Mouse (Mus musculus) CH12.LX (cell line): ENCODE measurements around the gene Rab3d. TPM values are rescaled to one million over a fixed set of nuclear protein-coding genes. Genes with fewer than 3 reads are reported as not detected.

Experiments
- DNase-seq: peaks from one replicate; pipeline ENCODE4 v3.0.0-alpha.2; 2013; ENCODE audit errors: extremely low read depth
- H3K27ac ChIP-seq: 2 replicates; pipeline ENCODE4 v1.5.1; 2012; ENCODE audit warnings: low read depth, mild to moderate bottlenecking, control low read depth, moderate library complexity; ENCODE audit not compliant: insufficient read depth
- H3K27me3 ChIP-seq: replicated peaks from 2 replicates; pipeline ENCODE3; 2012; ENCODE audit warnings: inconsistent platforms
- H3K36me3 ChIP-seq, 2 experiments: replicated peaks in 1 of 2; 2 replicates each; pipeline versions ENCODE3 to v1.6.1; 2012; ENCODE audit warnings: inconsistent platforms in 1 of 2, low read length in 1 of 2, mild to moderate bottlenecking in 1 of 2, mixed read lengths in 1 of 2, moderate library complexity in 1 of 2; ENCODE audit not compliant: control insufficient read depth in 1 of 2, insufficient read depth in 1 of 2
- H3K4me1 ChIP-seq, 2 experiments: 2 replicates each; pipeline ENCODE4 v1.6.1; 2012; ENCODE audit warnings: inconsistent platforms in 1 of 2, moderate library complexity in 1 of 2; ENCODE audit not compliant: insufficient read depth in 2 of 2, control insufficient read depth in 1 of 2
- H3K4me2 ChIP-seq: 2 replicates; pipeline ENCODE4 v1.6.1; 2012; ENCODE audit warnings: low read depth, mild to moderate bottlenecking, control low read depth; ENCODE audit not compliant: poor library complexity, insufficient read depth, severe bottlenecking
- H3K4me3 ChIP-seq, 3 experiments: fragments of 150-350 bp in 1 of 3; sonication (generic) in 1 of 3; replicated peaks in 1 of 3; 2 replicates each; pipeline versions ENCODE3 to v1.5.1; 2011 to 2012; ENCODE audit warnings: low read depth in 2 of 3, low read length in 2 of 3, mild to moderate bottlenecking in 2 of 3, moderate library complexity in 2 of 3, control low read depth in 1 of 3, improper control_type of control experiment in 1 of 3, inconsistent platforms in 1 of 3, mixed read lengths in 1 of 3; ENCODE audit not compliant: poor library complexity in 1 of 3
- H3K79me2 ChIP-seq: replicated peaks from 2 replicates; pipeline ENCODE4 v1.6.1; 2012; ENCODE audit warnings: mild to moderate bottlenecking, moderate library complexity; ENCODE audit not compliant: control insufficient read depth, poor library complexity, insufficient read depth, severe bottlenecking; ENCODE audit errors: extremely low read depth
- H3K9ac ChIP-seq: 2 replicates; pipeline ENCODE4 v1.6.1; 2012; ENCODE audit warnings: low read depth, mild to moderate bottlenecking, control low read depth, moderate library complexity; ENCODE audit not compliant: insufficient read depth
- H3K9me3 ChIP-seq: replicated peaks from 2 replicates; pipeline ENCODE3; 2012; ENCODE audit warnings: low read length, inconsistent platforms, mixed read lengths
- CTCF ChIP-seq, 2 experiments: IDR thresholded peaks in 1 of 2; conservative IDR thresholded peaks in 1 of 2; 2 replicates each; pipeline ENCODE4 v1.5.1; 2011 to 2012; ENCODE audit warnings: low read depth in 2 of 2, low read length in 2 of 2, improper control_type of control experiment in 1 of 2, inconsistent platforms in 1 of 2, mild to moderate bottlenecking in 1 of 2, moderate library complexity in 1 of 2
- JUN ChIP-seq: IDR thresholded peaks from 2 replicates; pipeline ENCODE4 v1.6.1; 2011; ENCODE audit warnings: low read depth, mild to moderate bottlenecking, low read length, improper control_type of control experiment, moderate library complexity; ENCODE audit not compliant: insufficient read depth
- MAZ ChIP-seq: IDR thresholded peaks from 2 replicates; pipeline ENCODE4 v1.6.1; 2012; ENCODE audit warnings: low read depth, mild to moderate bottlenecking, inconsistent platforms, low read length, improper control_type of control experiment, moderate library complexity
- NRF1 ChIP-seq: IDR thresholded peaks from 2 replicates; pipeline ENCODE4 v1.6.1; 2014; ENCODE audit warnings: low read depth, mild to moderate bottlenecking, inconsistent platforms, low read length, improper control_type of control experiment, moderate library complexity
- RAD21 ChIP-seq: IDR thresholded peaks from 2 replicates; pipeline ENCODE4 v1.6.1; 2011; ENCODE audit warnings: low read depth, mild to moderate bottlenecking, low read length, improper control_type of control experiment, moderate library complexity
- SIN3A ChIP-seq: IDR thresholded peaks from 2 replicates; pipeline ENCODE4 v1.6.1; 2012; ENCODE audit warnings: low read length, improper control_type of control experiment, inconsistent platforms
- SMC3 ChIP-seq: IDR thresholded peaks from 2 replicates; pipeline ENCODE4 v1.6.1; 2011; ENCODE audit warnings: low read depth, low read length, improper control_type of control experiment
- TCF12 ChIP-seq: IDR thresholded peaks from 2 replicates; pipeline ENCODE4 v1.6.1; 2014; ENCODE audit warnings: low read depth, mild to moderate bottlenecking, inconsistent platforms, low read length, improper control_type of control experiment
- dilution Hi-C: fragments of 300-500 bp; cut with MboI; formaldehyde crosslinking; loops from 2 replicates; pipeline ENCODE4 v1.14.3; 2020; ENCODE audit warnings: low sequenced_read_pairs; ENCODE audit not compliant: extremely low pct_unique_long_range_greater_than_20kb, extremely low pct_ligation_motif_present
- in situ Hi-C: fragments of 300-500 bp; cut with MboI; formaldehyde crosslinking; loops from 3 replicates; pipeline ENCODE4 v1.14.3; 2019; ENCODE audit warnings: low sequenced_read_pairs, low pct_ligation_motif_present, low pct_unique_long_range_greater_than_20kb, mixed read lengths
- polyA plus RNA-seq: library from polyadenylated mRNA; unstranded; fragments of >175 nt; gene quantifications from 2 replicates; pipeline ENCODE4 v1.2.1, GENCODE M21; 2012; ENCODE audit warnings: low read depth; ENCODE audit not compliant: insufficient read length
- total RNA-seq, 2 experiments: library from RNA; depleted of rRNA; stranded (reverse); fragments of 300-350 nt in 1 of 2; fragments of >200 nt in 1 of 2; gene quantifications; 2 replicates each; pipeline ENCODE4 v1.2.3; 2012 to 2014

Rab3d gene
- total and polyA plus RNA-seq, 3 experiments, result 0.90 to 3.7 (median 0.91) TPM

DNA sequence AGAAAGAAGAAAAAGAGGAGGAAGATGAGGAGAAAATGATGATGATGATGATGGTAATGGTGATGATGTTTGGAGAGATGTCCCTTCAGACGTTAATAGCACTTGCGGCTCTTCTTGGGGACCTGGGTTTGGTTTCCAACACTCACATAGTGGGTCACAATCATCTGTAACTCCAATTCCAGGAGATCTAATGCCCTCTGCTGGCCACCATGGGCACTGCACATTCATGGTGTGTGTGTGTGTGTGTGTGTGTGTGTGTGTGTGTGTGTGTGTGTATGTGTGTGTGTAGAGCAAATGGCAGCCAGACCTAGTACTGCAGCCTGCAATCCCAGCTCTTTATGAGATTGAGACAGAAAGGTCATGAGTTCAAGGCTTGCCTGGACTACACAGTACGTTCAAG is 34.0 kb upstream of the Rab3d start:
- Histone ChIP-seq H3K4me2 (no peak overlapping the region), H3K4me1 (peaks cover 7 to 10% of the 10 kb centered on the region in 2 experiments), H3K4me3 (no peak overlapping the region), H3K9me3 (peaks cover 3% of the 10 kb centered on the region), H3K27ac (no peak overlapping the region), H3K36me3 (no peaks in the 10 kb centered on the region), H3K27me3 (peaks cover 19% of the 10 kb centered on the region), H3K79me2 (0 out of 2 replicates have a peak, but pooled peaks cover 3% of the 10 kb centered on the region), H3K9ac (no peak overlapping the region)
- TF ChIP-seq CTCF (conservative IDR thresholded peaks at IDR 0.05 in 1 of 2, IDR thresholded peaks at IDR 0.05 in 1 of 2; ENCODE audit: low read depth in 2 of 2, low read length in 2 of 2) (peak in 1 of 2 experiments; percentile 43; a peak in 2 of 4 replicates), SMC3 (peak; percentile 10; the same call in 1 of the 2 replicates), RAD21 (peak; percentile 6), NRF1 (no peak)
- dilution Hi-C loops, result no loop called here
- in situ Hi-C loops, result no loop called here
- no peak for DNase-seq

- dilution Hi-C loops, result no loop called here
- Histone ChIP-seq H3K4me2 (no peak overlapping the region), H3K27me3 (peaks cover 29% of the 10 kb centered on the region), H3K4me3 (no peak overlapping the region), H3K27ac (no peak overlapping the region), H3K36me3 (no peaks in the 10 kb centered on the region)
- in situ Hi-C loops, result no loop called here
- TF ChIP-seq SIN3A (peak; percentile 96), TCF12 (no peak)
- TF ChIP-seq, all 38 proteins: peak for 1
- no peak overlapping the region for H3K9ac ChIP-seq
- peaks cover 3% of the 10 kb centered on the region for H3K9me3 ChIP-seq
- peaks cover 5 to 7% of the 10 kb centered on the region in 2 experiments for H3K4me1 ChIP-seq
- H3K79me2 ChIP-seq, result no peaks in the 10 kb centered on the region
- peak; percentile 42 for DNase-seq
These were observed 32.3 kb upstream of the Rab3d start for GRCm38 (mm10) chr9:21950322-21950721.

DNA sequence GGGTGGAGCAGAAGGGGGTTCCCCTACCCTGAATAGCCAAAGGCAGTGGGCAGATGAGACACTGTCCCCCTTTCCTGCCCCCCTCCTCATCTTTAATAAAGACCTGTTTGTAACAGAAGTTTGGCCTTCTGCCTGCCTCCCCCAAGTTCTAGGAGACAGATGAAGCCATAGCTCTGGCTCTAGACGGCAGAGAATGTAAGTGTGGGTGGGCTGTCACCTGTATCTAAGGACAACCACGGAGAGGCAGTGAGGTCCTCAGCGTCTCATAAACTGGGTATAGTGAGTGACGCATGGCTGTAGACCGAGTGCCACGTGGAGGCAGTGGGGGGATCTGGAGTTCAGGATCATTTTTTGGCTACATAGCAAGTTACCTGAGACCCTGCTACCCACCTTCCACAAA is 30.8 kb upstream of the Rab3d start:
- no peak overlapping the region for H3K4me3 ChIP-seq
- dilution Hi-C loops (no loop called here), in situ Hi-C loops (no loop called here)
- no peak overlapping the region for H3K27ac ChIP-seq
- no peak overlapping the region for H3K4me2 ChIP-seq
- no peak overlapping the region for H3K9ac ChIP-seq
- DNase-seq, result no peak
- peaks cover 0 to 7% of the 10 kb centered on the region in 2 experiments; a peak in 2 of 4 replicates for H3K4me1 ChIP-seq
- H3K9me3 ChIP-seq, result peaks cover 7% of the 10 kb centered on the region
- TF ChIP-seq CTCF (conservative IDR thresholded peaks at IDR 0.05 in 1 of 2, IDR thresholded peaks at IDR 0.05 in 1 of 2; ENCODE audit: low read depth in 2 of 2, low read length in 2 of 2), result no peak
- TF ChIP-seq TCF12, result no peak
- no peak for TF ChIP-seq MAZ
- TF ChIP-seq JUN, result no peak
- TF ChIP-seq RAD21, result no peak
- no peak for TF ChIP-seq SIN3A
- no peaks in the 10 kb centered on the region for H3K36me3 ChIP-seq
- H3K27me3 ChIP-seq, result peaks cover 35% of the 10 kb centered on the region
- H3K79me2 ChIP-seq, result no peaks in the 10 kb centered on the region
